Mouse (Mus musculus): ENCODE measurements around the gene Mgl2. TPM values are rescaled to one million over a fixed set of nuclear protein-coding genes. Genes with fewer than 3 reads are reported as not detected.

The Mgl2 gene
- not detected in 2 replicates for polyA plus RNA-seq (2014; fragmentation: Nextera tagmentation; extraction: Ambion mirVana)

DNA sequence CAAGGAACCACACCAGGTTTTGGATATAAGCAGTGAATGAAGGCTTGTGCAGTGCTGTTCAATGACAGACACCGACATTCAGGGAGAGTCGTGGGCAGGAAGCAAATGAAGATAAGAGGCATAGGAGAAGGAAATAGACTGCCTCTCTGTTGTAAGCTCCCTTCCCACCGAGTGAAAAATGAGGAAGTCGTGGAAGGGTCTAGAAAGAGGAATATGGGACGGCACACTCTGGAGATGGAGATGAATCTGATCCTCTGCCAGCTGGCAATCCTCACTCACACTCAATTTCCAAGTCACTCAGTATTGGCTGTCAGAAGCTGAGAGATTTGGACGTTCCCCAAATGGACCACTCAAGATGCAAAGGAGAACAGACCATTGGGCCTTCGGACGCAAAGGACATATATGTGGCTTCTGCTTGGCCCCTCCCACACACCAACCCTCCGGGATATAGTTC, at the start of gene Mgl2:
Gene Mgl2, plus strand, starts transcription at position 404 of the 454 bp plus-strand sequence.
- DNase-seq (ENCODE audit: low spot score) (no peak), ATAC-seq (ENCODE audit: insufficient read depth, low FRiP score, low TSS enrichment) (no peak)
- 85% methylated on average over 9 of the region's 9 CpGs for whole genome bisulfite sequencing
- H3K27ac ChIP-seq (ENCODE audit: low read depth, low read length), result no peak within 1 kb of the TSS
- H3K9ac ChIP-seq (ENCODE audit: low read length), result no peak within 1 kb of the TSS
- no peak within 1 kb of the TSS for H3K4me3 ChIP-seq (ENCODE audit: low read depth, low read length)
- H3K27me3 ChIP-seq (ENCODE audit: control insufficient read depth, insufficient read depth, low read length), result no peaks in the 10 kb centered on the region
- no peak within 1 kb of the TSS for H3K4me2 ChIP-seq (ENCODE audit: low read depth)
- H3K36me3 ChIP-seq (ENCODE audit: control insufficient read depth, insufficient read depth, low read length), result no peaks in the 10 kb centered on the region
- H3K9me3 ChIP-seq (ENCODE audit: control insufficient read depth, low read length), result no peaks in the 10 kb centered on the region
- H3K4me1 ChIP-seq (ENCODE audit: control insufficient read depth, insufficient read depth, low read length), result no peaks in the 10 kb centered on the region

DNA sequence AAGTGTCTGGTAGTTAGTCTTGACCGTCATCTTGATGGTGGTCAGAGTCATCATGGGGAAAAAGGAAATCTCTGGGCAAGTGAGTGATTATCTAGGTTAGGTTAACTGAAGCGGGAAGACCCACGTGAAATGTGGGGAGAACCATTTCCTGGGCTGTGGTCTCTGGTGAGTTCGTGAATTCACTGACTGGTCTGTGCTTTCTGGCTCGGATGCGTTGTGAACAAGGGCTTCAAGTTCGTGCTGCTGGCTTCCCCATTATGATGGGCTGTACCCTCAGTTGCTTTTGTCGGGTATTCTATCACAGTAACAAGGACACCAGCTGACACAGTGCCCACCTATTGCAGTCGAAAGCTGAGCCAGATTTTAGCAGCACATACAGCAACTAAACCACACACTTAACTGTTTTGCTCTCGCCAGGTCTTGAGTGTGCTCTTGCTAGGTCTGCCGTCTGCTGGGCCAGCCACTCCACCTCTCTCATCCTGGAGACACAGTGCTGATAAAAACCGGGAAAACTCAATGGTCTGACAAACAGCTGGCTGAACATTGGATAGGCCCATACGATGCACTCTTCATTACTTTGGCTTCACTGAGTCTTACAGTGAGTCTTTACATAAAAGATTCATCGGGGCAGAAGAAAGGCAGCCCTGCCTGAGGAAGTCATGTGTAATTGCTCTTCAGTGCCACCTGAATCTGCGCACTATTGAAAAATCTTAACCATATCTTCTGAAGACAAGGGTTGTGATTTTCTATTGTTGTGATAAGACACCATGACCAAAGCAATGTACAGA, 49.1 kb upstream of the Mgl2 start:
- no peak overlapping the region for H3K9ac ChIP-seq (ENCODE audit: low read length)
- no peak overlapping the region for H3K4me2 ChIP-seq (ENCODE audit: low read depth)
- H3K9me3 ChIP-seq (ENCODE audit: control insufficient read depth, low read length), result no peaks in the 10 kb centered on the region
- ATAC-seq (ENCODE audit: insufficient read depth, low FRiP score, low TSS enrichment) (no peak), DNase-seq (ENCODE audit: low spot score) (no peak)
- no peaks in the 10 kb centered on the region for H3K36me3 ChIP-seq (ENCODE audit: control insufficient read depth, insufficient read depth, low read length)
- no peaks in the 10 kb centered on the region for H3K4me1 ChIP-seq (ENCODE audit: control insufficient read depth, insufficient read depth, low read length)
- no peak overlapping the region for H3K27ac ChIP-seq (ENCODE audit: low read depth, low read length)
- H3K27me3 ChIP-seq (ENCODE audit: control insufficient read depth, insufficient read depth, low read length), result no peaks in the 10 kb centered on the region
- WGBS, result 87% methylated on average over 15 of the region's 15 CpGs
- no peak overlapping the region for H3K4me3 ChIP-seq (ENCODE audit: low read depth, low read length)

DNA sequence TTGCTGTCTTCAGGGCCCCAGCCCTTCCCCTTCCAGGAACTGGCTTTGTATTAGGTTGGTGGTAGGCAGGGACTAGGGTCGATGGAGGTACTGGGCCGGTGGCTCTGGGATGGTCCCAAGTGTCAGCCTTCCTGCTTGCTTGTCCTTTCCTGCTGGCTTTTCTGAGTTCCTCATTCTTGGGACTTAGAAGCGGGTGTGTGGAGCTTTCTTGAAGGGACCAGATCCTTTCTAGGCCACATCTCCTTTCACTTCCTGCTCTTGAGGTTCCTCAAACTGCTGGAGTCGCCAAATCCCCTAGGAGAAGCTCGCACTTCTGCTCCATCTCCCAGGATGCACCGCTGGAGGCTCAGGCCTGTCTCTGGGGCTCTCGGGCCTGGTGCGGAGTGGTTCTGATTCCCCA, 45.6 kb upstream of the Mgl2 start:
- Histone ChIP-seq H3K9ac (ENCODE audit: low read length) (no peak overlapping the region), H3K4me3 (ENCODE audit: low read depth, low read length) (no peak overlapping the region), H3K9me3 (ENCODE audit: control insufficient read depth, low read length) (no peaks in the 10 kb centered on the region), H3K4me1 (ENCODE audit: control insufficient read depth, insufficient read depth, low read length) (no peaks in the 10 kb centered on the region), H3K27me3 (ENCODE audit: control insufficient read depth, insufficient read depth, low read length) (no peaks in the 10 kb centered on the region), H3K4me2 (ENCODE audit: low read depth) (no peak overlapping the region), H3K36me3 (ENCODE audit: control insufficient read depth, insufficient read depth, low read length) (no peaks in the 10 kb centered on the region), H3K27ac (ENCODE audit: low read depth, low read length) (no peak overlapping the region)
- DNase-seq (ENCODE audit: low spot score), result no peak
- no peak for ATAC-seq (ENCODE audit: insufficient read depth, low FRiP score, low TSS enrichment)
- 81% methylated on average over 8 of the region's 8 CpGs for WGBS

DNA sequence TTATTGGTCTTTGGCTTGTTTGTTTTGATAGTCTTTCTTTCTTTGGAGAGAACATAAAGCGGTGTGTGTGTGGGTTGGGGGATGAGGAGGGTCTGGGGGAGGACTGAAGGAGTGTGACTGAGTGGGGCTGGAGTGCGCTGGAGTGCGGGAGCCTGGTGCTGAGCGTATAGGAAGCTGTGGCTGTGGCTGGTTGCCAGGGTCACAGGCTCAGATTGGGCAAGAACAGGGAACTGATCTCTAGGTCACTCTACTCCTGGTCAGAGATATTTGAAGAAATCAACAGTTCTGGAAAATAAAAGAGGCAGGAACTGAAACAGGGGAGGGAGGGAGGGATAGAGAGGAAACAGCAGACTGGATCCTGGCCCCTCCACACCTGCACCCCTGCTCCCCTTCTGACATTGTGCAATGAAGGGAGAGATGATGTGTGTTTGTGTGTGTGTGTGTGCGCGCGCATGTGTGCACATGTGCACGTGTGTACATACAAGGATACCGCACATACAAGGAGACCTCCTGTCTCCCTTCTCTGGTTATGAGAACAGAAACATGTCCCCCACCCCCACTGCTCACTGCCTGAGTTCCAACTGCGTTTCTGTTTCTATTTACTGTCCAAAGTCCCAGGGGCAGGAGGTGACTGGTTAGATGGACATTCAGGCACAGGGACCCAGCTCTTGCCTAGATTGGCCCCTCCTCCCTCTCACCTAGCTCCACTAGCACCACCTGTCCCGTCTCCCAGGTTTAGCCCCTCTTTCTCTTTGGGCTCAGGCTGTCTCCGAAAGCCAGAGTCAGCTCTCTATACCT, 37.9 kb upstream of the Mgl2 start, which contains the start of gene Asgr2:
Gene Asgr2, plus strand, starts transcription at position 659 of the 798 bp plus-strand sequence.
- Histone ChIP-seq H3K27me3 (ENCODE audit: control insufficient read depth, insufficient read depth, low read length) (no peaks in the 10 kb centered on the region), H3K27ac (ENCODE audit: low read depth, low read length) (no peak within 1 kb of the TSS), H3K9ac (ENCODE audit: low read length) (no peak within 1 kb of the TSS), H3K4me1 (ENCODE audit: control insufficient read depth, insufficient read depth, low read length) (no peaks in the 10 kb centered on the region), H3K9me3 (ENCODE audit: control insufficient read depth, low read length) (no peaks in the 10 kb centered on the region), H3K4me3 (ENCODE audit: low read depth, low read length) (no peak within 1 kb of the TSS), H3K36me3 (ENCODE audit: control insufficient read depth, insufficient read depth, low read length) (no peaks in the 10 kb centered on the region), H3K4me2 (ENCODE audit: low read depth) (no peak within 1 kb of the TSS)
- no peak for DNase-seq (ENCODE audit: low spot score)
- no peak for ATAC-seq (ENCODE audit: insufficient read depth, low FRiP score, low TSS enrichment)
- WGBS, result 86% methylated on average over 12 of the region's 12 CpGs

DNA sequence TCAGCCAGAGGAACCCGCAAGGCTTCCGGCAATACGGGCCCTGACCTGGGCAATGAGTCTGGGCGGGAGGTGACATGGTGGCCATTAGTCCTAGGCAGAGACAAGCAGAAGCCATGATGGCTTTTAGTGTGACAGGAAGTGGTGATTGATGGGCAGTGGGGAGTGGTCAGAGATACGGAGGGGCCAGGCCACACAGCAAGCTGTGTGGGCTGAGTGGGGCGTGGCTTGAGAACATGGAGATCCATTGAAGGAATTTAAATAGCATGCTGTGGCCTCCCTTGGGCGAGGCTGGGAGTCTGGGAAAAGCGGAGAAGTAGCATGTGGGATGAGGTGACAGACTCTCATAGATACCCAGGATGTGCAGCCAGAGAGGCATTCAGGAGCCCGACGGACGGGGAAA, 32.7 kb upstream of the Mgl2 start:
- DNase-seq (ENCODE audit: low spot score) (no peak), ATAC-seq (ENCODE audit: insufficient read depth, low FRiP score, low TSS enrichment) (no peak)
- no peaks in the 10 kb centered on the region for H3K27me3 ChIP-seq (ENCODE audit: control insufficient read depth, insufficient read depth, low read length)
- H3K9ac ChIP-seq (ENCODE audit: low read length), result no peak overlapping the region
- no peak overlapping the region for H3K4me3 ChIP-seq (ENCODE audit: low read depth, low read length)
- H3K4me1 ChIP-seq (ENCODE audit: control insufficient read depth, insufficient read depth, low read length), result no peaks in the 10 kb centered on the region
- H3K4me2 ChIP-seq (ENCODE audit: low read depth), result no peak overlapping the region
- no peaks in the 10 kb centered on the region for H3K9me3 ChIP-seq (ENCODE audit: control insufficient read depth, low read length)
- WGBS, result 61% methylated on average over 11 of the region's 11 CpGs
- H3K36me3 ChIP-seq (ENCODE audit: control insufficient read depth, insufficient read depth, low read length), result no peaks in the 10 kb centered on the region
- no peak overlapping the region for H3K27ac ChIP-seq (ENCODE audit: low read depth, low read length)

DNA sequence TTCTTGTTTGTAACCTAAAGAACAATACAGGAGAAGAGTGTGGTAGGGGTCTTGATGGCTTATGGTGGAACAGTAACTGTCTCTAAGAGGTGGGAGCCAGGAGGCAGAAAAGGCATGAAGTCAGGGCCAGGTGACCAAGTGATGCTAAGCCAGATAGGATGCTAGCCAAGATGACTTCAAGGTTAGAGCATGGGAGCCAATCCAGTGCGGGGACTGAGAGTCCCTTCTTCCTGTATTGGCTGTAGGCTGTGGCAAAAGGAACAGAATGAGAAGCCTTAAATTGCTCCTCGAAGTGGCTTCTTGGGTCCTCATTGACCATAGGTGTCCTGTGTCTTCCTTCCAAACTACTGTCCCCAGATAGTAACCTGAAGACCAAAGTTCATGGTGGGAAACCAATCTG, 31.0 kb upstream of the Mgl2 start:
- DNase-seq (ENCODE audit: low spot score), result no peak
- H3K27ac ChIP-seq (ENCODE audit: low read depth, low read length), result no peak overlapping the region
- 87% methylated on average over 2 of the region's 2 CpGs for WGBS

DNA sequence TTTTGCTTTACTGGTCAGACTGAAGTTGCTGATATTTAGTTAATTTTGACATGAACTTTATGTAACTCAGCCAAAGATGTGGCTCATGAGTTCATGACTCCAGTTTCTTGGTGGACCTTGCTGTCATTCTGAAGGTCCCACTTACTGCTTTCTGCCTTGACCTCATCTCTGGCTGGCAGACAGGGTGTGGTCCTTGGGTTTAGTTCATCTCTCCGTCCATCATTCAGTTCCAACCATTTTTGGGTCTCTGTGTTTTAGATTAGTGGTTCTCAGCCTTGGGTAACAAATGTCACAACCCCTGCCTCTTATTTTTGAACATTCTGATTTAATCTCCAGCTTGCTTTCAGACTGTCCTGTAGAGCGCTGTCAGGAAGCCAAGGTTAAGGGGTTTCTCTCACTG, 30.3 kb upstream of the Mgl2 start:
- no peak overlapping the region for H3K4me3 ChIP-seq (ENCODE audit: low read depth, low read length)
- no peak overlapping the region for H3K27ac ChIP-seq (ENCODE audit: low read depth, low read length)
- 85% methylated on average over 2 of the region's 2 CpGs for WGBS
- ATAC-seq (ENCODE audit: insufficient read depth, low FRiP score, low TSS enrichment) (no peak), DNase-seq (ENCODE audit: low spot score) (no peak)
- H3K27me3 ChIP-seq (ENCODE audit: control insufficient read depth, insufficient read depth, low read length), result no peaks in the 10 kb centered on the region
- no peaks in the 10 kb centered on the region for H3K36me3 ChIP-seq (ENCODE audit: control insufficient read depth, insufficient read depth, low read length)
- no peak overlapping the region for H3K9ac ChIP-seq (ENCODE audit: low read length)
- no peak overlapping the region for H3K4me2 ChIP-seq (ENCODE audit: low read depth)
- no peaks in the 10 kb centered on the region for H3K4me1 ChIP-seq (ENCODE audit: control insufficient read depth, insufficient read depth, low read length)
- no peaks in the 10 kb centered on the region for H3K9me3 ChIP-seq (ENCODE audit: control insufficient read depth, low read length)

More for the DNA sequence above, 31.0 kb upstream of the Mgl2 start:
- Histone ChIP-seq H3K36me3 (ENCODE audit: control insufficient read depth, insufficient read depth, low read length) (no peaks in the 10 kb centered on the region), H3K4me1 (ENCODE audit: control insufficient read depth, insufficient read depth, low read length) (no peaks in the 10 kb centered on the region), H3K9ac (ENCODE audit: low read length) (no peak overlapping the region), H3K4me3 (ENCODE audit: low read depth, low read length) (no peak overlapping the region), H3K27me3 (ENCODE audit: control insufficient read depth, insufficient read depth, low read length) (no peaks in the 10 kb centered on the region), H3K9me3 (ENCODE audit: control insufficient read depth, low read length) (no peaks in the 10 kb centered on the region), H3K4me2 (ENCODE audit: low read depth) (no peak overlapping the region)
- ATAC-seq (ENCODE audit: insufficient read depth, low FRiP score, low TSS enrichment), result no peak

DNA sequence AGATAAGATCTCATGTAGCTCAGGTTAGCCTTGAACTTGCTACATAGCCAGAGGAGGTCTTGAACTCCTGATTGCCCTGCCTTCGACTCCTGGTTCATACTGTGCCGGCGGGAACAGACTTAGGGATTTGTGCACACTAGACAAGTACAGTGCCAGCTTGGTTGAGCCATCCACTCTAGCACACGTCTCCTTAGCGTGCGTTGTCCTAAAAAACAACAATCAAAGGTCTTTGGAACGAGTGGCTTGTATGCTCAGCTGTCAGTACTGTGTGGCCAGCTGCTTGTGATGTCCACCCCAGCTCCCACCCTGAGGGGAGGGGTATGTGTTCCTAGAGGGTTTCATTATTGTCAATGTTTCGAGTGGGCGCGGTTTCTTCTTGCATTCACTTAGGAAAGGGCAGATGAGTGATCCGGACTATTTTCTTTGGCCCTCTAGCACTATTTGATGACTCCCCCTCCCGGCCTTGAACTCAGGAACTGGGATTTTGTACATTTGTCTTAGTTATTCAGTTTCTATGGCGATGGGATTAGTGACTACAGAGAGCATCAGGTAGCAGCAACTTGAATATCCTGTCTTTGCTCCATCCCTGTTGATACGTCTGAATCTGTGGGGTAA, 26.3 kb upstream of the Mgl2 start:
- WGBS, result 83% methylated on average over 14 of the region's 14 CpGs
- H3K36me3 ChIP-seq (ENCODE audit: control insufficient read depth, insufficient read depth, low read length), result no peaks in the 10 kb centered on the region
- no peak overlapping the region for H3K4me3 ChIP-seq (ENCODE audit: low read depth, low read length)
- no peak overlapping the region for H3K9ac ChIP-seq (ENCODE audit: low read length)
- no peak for DNase-seq (ENCODE audit: low spot score)
- H3K4me2 ChIP-seq (ENCODE audit: low read depth), result no peak overlapping the region
- no peaks in the 10 kb centered on the region for H3K27me3 ChIP-seq (ENCODE audit: control insufficient read depth, insufficient read depth, low read length)
- H3K9me3 ChIP-seq (ENCODE audit: control insufficient read depth, low read length), result no peaks in the 10 kb centered on the region
- H3K4me1 ChIP-seq (ENCODE audit: control insufficient read depth, insufficient read depth, low read length), result no peaks in the 10 kb centered on the region
- ATAC-seq (ENCODE audit: insufficient read depth, low FRiP score, low TSS enrichment), result no peak
- H3K27ac ChIP-seq (ENCODE audit: low read depth, low read length), result no peak overlapping the region

All from neural tube, embryonic 11.5 days (tissue).